Mouse (Mus musculus) MEL (cell line): Measurements from ENCODE around the gene Ring1. TPM values are rescaled to one million over a fixed set of nuclear protein-coding genes. Genes with fewer than 3 reads are reported as not detected.

Experiments
- DNase-seq: peaks from one replicate; pipeline ENCODE4 v3.0.0; 2011; ENCODE audit warnings: low read depth, low spot score
- H3K27ac ChIP-seq: 2 replicates; pipeline ENCODE4 v1.5.1; 2012; ENCODE audit warnings: low read depth, mild to moderate bottlenecking, control low read depth, low read length, moderate library complexity; ENCODE audit not compliant: control insufficient read depth
- H3K27me3 ChIP-seq, 2 experiments: fragments of 150-350 bp in 1 of 2; sonication (generic) in 1 of 2; 2 replicates each; pipeline ENCODE4 v1.6.1; 2012; ENCODE audit warnings: low read length in 2 of 2, mild to moderate bottlenecking in 2 of 2, improper control_type of control experiment in 1 of 2, moderate library complexity in 1 of 2; ENCODE audit not compliant: insufficient read depth in 2 of 2, control insufficient read depth in 1 of 2
- H3K36me3 ChIP-seq, 2 experiments: 2 replicates each; pipeline ENCODE4 v1.6.1; 2012 to 2014; ENCODE audit warnings: low read length in 2 of 2, improper control_type of control experiment in 1 of 2, inconsistent platforms in 1 of 2, mild to moderate bottlenecking in 1 of 2; ENCODE audit not compliant: insufficient read depth in 2 of 2, control insufficient read depth in 1 of 2
- H3K4me1 ChIP-seq, 2 experiments: fragments of 150-350 bp in 1 of 2; sonication (generic) in 1 of 2; 2 replicates each; pipeline ENCODE4 v1.6.1; 2012; ENCODE audit warnings: low read length in 2 of 2, improper control_type of control experiment in 1 of 2, mild to moderate bottlenecking in 1 of 2; ENCODE audit not compliant: insufficient read depth in 2 of 2, control insufficient read depth in 1 of 2
- H3K4me3 ChIP-seq, 2 experiments: fragments of 150-350 bp in 1 of 2; sonication (generic) in 1 of 2; 2 replicates each; pipeline ENCODE4 v1.5.1; 2012; ENCODE audit warnings: low read depth in 2 of 2, low read length in 2 of 2, mild to moderate bottlenecking in 2 of 2, moderate library complexity in 2 of 2, control low read depth in 1 of 2, improper control_type of control experiment in 1 of 2; ENCODE audit not compliant: control insufficient read depth in 1 of 2, insufficient read depth in 1 of 2
- H3K79me2 ChIP-seq: 2 replicates; pipeline ENCODE4 v1.6.1; 2012; ENCODE audit warnings: mild to moderate bottlenecking, low read length, moderate library complexity; ENCODE audit not compliant: control insufficient read depth, poor library complexity, insufficient read depth
- H3K9ac ChIP-seq: 2 replicates; pipeline ENCODE4 v1.6.1; 2012; ENCODE audit warnings: low read depth, mild to moderate bottlenecking, control low read depth, low read length, moderate library complexity; ENCODE audit not compliant: control insufficient read depth, poor library complexity, severe bottlenecking
- H3K9me3 ChIP-seq: fragments of 150-350 bp; sonication (generic); replicated peaks from 2 replicates; pipeline ENCODE4 v1.6.1; 2012; ENCODE audit warnings: mild to moderate bottlenecking, low read length, improper control_type of control experiment, moderate library complexity; ENCODE audit not compliant: insufficient read depth
- CHD2 ChIP-seq: IDR thresholded peaks from 2 replicates; pipeline ENCODE4 v1.6.1; 2011; ENCODE audit warnings: low read length, improper control_type of control experiment
- E2F4 ChIP-seq: IDR thresholded peaks from 2 replicates; pipeline ENCODE4 v1.6.1; 2011; ENCODE audit warnings: low read depth, low read length, improper control_type of control experiment, borderline replicate concordance
- MEF2A ChIP-seq: IDR thresholded peaks from 2 replicates; pipeline ENCODE4 v1.6.1; 2014; ENCODE audit warnings: low read depth, mild to moderate bottlenecking, inconsistent platforms, low read length, improper control_type of control experiment; ENCODE audit not compliant: poor library complexity, insufficient replicate concordance, severe bottlenecking; ENCODE audit errors: extremely low read depth
- NELFE ChIP-seq: IDR thresholded peaks from 2 replicates; pipeline ENCODE4 v1.6.1; 2011; ENCODE audit warnings: low read depth, low read length, improper control_type of control experiment
- NRF1 ChIP-seq: IDR thresholded peaks from 2 replicates; pipeline ENCODE4 v1.6.1; 2014; ENCODE audit warnings: low read depth, mild to moderate bottlenecking, inconsistent platforms, low read length, improper control_type of control experiment, moderate library complexity; ENCODE audit not compliant: poor library complexity, insufficient read depth, severe bottlenecking
- POLR2A ChIP-seq, 2 experiments: IDR thresholded peaks; 2 replicates each; pipeline ENCODE4 v1.6.1; 2011 to 2012; ENCODE audit warnings: low read length in 2 of 2, mild to moderate bottlenecking in 2 of 2, control low read depth in 1 of 2, improper control_type of control experiment in 1 of 2, low read depth in 1 of 2, moderate library complexity in 1 of 2; ENCODE audit not compliant: control insufficient read depth in 1 of 2, insufficient read depth in 1 of 2, poor library complexity in 1 of 2
- POLR2AphosphoS5 ChIP-seq: IDR thresholded peaks from 2 replicates; pipeline ENCODE4 v1.6.1; 2012; ENCODE audit warnings: low read depth, borderline replicate concordance, mild to moderate bottlenecking, inconsistent platforms, low read length, moderate library complexity, mixed read lengths
- RAD21 ChIP-seq: IDR thresholded peaks from 2 replicates; pipeline ENCODE4 v1.6.1; 2011; ENCODE audit warnings: mild to moderate bottlenecking, low read depth, low read length, improper control_type of control experiment
- SIN3A ChIP-seq: IDR thresholded peaks from 2 replicates; pipeline ENCODE4 v1.6.1; 2012; ENCODE audit warnings: low read length, improper control_type of control experiment, inconsistent platforms
- TAL1 ChIP-seq: IDR thresholded peaks from 2 replicates; pipeline ENCODE4 v1.6.1; 2012; ENCODE audit warnings: mild to moderate bottlenecking, inconsistent platforms, low read length, moderate library complexity, mixed read lengths
- TBP ChIP-seq: IDR thresholded peaks from 2 replicates; pipeline ENCODE4 v1.8.0; 2011; ENCODE audit warnings: low read depth, low read length, improper control_type of control experiment
- TCF12 ChIP-seq: IDR thresholded peaks from 2 replicates; pipeline ENCODE4 v1.6.1; 2014; ENCODE audit warnings: low read depth, mild to moderate bottlenecking, inconsistent platforms, low read length, improper control_type of control experiment, moderate library complexity
- UBTF ChIP-seq: IDR thresholded peaks from 2 replicates; pipeline ENCODE4 v1.6.1; 2012; ENCODE audit warnings: low read depth, mild to moderate bottlenecking, inconsistent platforms, low read length, improper control_type of control experiment, moderate library complexity, borderline replicate concordance; ENCODE audit not compliant: insufficient read depth
- ZC3H11A ChIP-seq: IDR thresholded peaks from 2 replicates; pipeline ENCODE4 v1.6.1; 2012; ENCODE audit warnings: low read depth, mild to moderate bottlenecking, inconsistent platforms, low read length, improper control_type of control experiment
- ZMIZ1 ChIP-seq: IDR thresholded peaks from 2 replicates; pipeline ENCODE4 v1.6.1; 2012; ENCODE audit warnings: low read depth, mild to moderate bottlenecking, inconsistent platforms, low read length, improper control_type of control experiment, moderate library complexity
- polyA plus RNA-seq, 2 experiments: library from polyadenylated mRNA; stranded (reverse) in 1 of 2; unstranded in 1 of 2; fragments of >175 nt in 1 of 2; fragments of >200 nt in 1 of 2; gene quantifications; 2 replicates each; pipeline versions ENCODE4 v1.2.1 to v1.2.4; 2012; ENCODE audit warnings: low replicate concordance in 2 of 2, low read depth in 1 of 2; ENCODE audit not compliant: insufficient read length in 2 of 2, insufficient read depth in 1 of 2, missing spikeins in 1 of 2
- total RNA-seq: library from RNA; depleted of rRNA; stranded (reverse); fragments of 300-350 nt; gene quantifications from 2 replicates; pipeline ENCODE4 v1.2.3, GENCODE M21; 2012

The Ring1 gene
- total and polyA plus RNA-seq, 3 experiments: 18.3 to 28.4 TPM; not detected in 1

DNA sequence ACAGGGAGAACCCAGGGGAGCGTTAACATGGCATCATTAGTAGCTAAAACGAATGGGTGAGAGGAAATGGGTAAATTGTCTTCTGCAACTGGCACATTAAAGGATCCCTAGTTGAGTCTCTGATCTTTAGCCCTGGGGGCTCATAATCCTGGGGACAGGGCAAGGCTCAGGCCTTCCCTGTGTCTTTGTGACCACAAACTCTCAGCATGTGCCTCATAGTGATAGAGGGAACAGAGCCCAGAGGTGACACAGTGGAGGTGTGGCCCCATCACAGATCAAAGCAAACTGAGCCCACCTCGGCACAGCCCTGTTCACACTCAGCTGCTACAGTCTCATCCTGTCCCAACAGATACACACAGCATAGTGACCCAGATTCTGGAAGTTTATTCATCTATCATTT is 28.8 kb downstream of the Ring1 start:
- Histone ChIP-seq H3K27ac (no peak overlapping the region), H3K36me3 (no peaks in the 10 kb centered on the region), H3K4me1 (no peaks in the 10 kb centered on the region), H3K27me3 (no peaks in the 10 kb centered on the region), H3K4me3 (no peak overlapping the region), H3K9me3 (no peaks in the 10 kb centered on the region), H3K9ac (no peak overlapping the region), H3K79me2 (peaks cover 2% of the 10 kb centered on the region)
- TF ChIP-seq SIN3A: no peak
- no peak for TF ChIP-seq NRF1
- TF ChIP-seq MEF2A: no peak
- DNase-seq: no peak

DNA sequence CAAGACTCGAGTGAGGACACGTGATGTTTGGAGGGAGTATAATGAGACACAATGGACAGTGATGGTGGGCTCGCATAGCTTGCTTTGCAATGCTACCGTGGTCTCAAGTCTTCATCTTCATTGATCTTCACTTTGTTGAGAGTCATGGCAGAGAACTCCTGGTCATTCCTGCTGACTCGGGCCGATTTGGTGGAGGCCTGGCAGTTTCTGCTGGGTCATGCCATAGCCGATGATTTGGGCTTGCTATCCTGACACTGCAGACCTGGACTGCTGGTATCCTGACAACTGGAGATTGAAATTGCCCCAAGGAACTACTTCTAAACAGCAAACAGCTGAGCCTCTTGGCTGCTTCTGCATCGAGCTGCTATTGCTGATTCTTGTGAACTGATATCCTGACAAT is 29.5 kb downstream of the Ring1 start:
- H3K79me2 ChIP-seq: peaks cover 2% of the 10 kb centered on the region
- no peaks in the 10 kb centered on the region for H3K4me1 ChIP-seq
- no peak overlapping the region for H3K27ac ChIP-seq
- H3K4me3 ChIP-seq: no peak overlapping the region
- no peaks in the 10 kb centered on the region for H3K27me3 ChIP-seq
- TF ChIP-seq TBP: no peak
- no peak for TF ChIP-seq ZMIZ1
- no peak for TF ChIP-seq RAD21
- TF ChIP-seq TCF12: no peak
- TF ChIP-seq SIN3A: no peak
- no peak for TF ChIP-seq MEF2A
- no peak for TF ChIP-seq TAL1
- no peak for TF ChIP-seq CHD2
- no peak for TF ChIP-seq E2F4
- no peak for TF ChIP-seq ZC3H11A
- no peak for TF ChIP-seq UBTF
- no peak for TF ChIP-seq NELFE
- TF ChIP-seq POLR2A (IDR thresholded peaks at IDR 0.05; ENCODE audit: control insufficient read depth in 1 of 2, insufficient read depth in 1 of 2, low read depth in 1 of 2, low read length in 2 of 2, poor library complexity in 1 of 2): no peak
- no peak for TF ChIP-seq NRF1
- no peak for TF ChIP-seq POLR2AphosphoS5
- DNase-seq: no peak
- H3K9me3 ChIP-seq: no peaks in the 10 kb centered on the region
- no peaks in the 10 kb centered on the region for H3K36me3 ChIP-seq
- H3K9ac ChIP-seq: no peak overlapping the region
